Mouse (Mus musculus) G1E-ER4 (cell line): ENCODE results near the gene Trpv1. TPM values are rescaled to one million over a fixed set of nuclear protein-coding genes. Genes with fewer than 3 reads are reported as not detected.

Source experiments
- GATA1 ChIP-seq: IDR thresholded peaks from one replicate; pipeline ENCODE4 v1.8.0; 2012; ENCODE audit warnings: low read length, inconsistent platforms
- polyA plus RNA-seq: library from polyadenylated mRNA; stranded (reverse); fragments of >175 nt; gene quantifications from 2 replicates; pipeline ENCODE4 v1.2.3, GENCODE M21; 2012

The Trpv1 gene
- polyA plus RNA-seq, 1 experiment, result not detected

DNA sequence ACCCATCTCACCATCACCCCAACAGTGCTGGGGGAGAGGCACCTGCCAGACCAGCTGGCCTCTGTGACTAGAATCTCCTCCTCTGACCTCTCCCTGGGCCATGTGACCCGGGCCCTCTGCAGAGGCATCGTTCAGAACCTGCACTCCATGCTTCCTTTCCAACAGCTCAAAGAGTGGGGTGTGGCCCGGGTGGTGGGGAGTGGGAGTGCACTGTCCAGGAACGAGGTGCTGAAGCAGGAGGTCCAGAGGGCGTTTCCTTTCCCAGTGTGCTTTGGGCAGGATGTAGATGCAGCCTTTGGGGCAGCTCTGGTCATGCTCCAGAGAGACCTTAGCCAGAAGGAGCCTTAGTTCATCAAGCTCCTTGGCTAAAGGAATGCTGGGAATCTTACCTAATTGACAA, 11.2 kb upstream of the Trpv1 start:
- TF ChIP-seq GATA1, result no peak

DNA sequence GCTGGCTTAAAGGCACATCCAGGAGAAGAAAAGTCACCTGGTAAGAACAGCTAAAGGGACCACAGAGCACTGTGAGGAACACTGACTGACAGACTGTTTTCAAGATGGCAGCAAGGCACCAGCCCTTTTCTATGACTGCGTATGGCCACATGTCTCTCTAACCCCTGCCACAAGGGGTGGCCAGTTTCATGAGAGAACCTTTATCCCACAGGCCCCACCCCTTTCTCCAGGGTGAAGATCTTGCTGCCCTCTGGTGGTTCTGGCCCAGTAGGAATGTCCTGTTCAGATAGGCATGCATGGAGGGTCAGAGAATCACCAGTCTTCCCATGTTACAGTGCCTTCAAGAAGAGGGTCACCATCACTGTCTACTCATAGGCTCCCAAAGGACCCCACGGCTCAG, 10.1 kb upstream of the Trpv1 start:
- no peak for TF ChIP-seq GATA1

DNA sequence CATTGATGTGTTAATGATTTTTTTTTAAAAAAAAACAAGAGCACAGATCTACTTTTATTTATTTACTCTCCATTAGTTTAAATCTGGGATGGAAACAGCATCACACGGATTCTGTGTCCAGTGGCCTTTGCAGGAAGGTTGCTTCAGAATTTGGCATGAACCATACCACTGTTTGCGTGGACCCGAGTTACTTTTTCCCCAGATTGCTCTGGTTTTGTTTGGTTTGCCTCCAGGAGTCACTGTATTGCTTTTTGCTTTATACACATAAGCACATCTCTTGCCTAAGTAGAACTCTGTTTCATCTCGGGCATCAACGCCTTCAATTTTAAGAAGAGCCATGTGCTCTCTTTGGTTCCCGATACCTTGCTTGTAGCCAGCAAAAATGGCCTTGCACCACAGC, 8.2 kb upstream of the Trpv1 start:
- no peak for TF ChIP-seq GATA1

DNA sequence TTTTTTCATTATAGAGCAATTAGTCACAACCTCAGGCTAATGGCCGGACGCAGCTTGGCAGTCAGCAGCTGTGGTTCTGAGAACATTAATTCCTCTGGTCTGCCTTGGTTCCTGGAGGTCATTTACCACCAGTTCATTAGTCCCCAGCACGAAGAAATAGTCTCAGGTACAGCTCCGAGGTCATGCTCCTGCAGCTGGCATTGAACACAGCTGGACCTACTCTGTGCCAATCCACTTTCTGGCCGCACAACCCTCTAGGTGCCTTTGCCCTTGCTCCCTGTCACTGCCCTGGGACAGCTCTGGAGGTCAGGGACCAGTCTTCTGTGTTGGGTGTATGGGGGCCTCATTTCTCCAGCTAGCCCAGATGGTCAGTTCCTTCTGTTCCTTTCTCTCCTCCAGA, 5.2 kb upstream of the Trpv1 start:
- TF ChIP-seq GATA1, result no peak

DNA sequence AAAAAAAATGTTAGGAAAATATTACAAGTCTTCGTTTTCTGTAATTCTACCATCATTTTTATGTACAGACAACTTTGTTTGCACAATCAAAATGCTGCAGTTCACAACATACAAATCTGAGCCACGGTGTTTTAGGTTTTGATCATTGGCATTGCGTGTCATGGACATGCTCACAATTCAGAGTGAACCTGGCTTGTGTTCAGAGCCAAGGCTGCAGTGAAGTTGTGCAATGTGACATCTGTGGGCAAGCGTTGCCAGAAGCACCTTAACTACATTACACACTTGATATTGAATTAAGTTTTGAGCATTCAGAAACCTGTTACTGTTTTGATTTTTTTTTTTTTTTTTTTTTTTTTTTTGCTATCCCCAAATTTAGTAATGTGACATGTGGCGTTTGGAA, 4.0 kb upstream of the Trpv1 start:
- no peak for TF ChIP-seq GATA1

DNA sequence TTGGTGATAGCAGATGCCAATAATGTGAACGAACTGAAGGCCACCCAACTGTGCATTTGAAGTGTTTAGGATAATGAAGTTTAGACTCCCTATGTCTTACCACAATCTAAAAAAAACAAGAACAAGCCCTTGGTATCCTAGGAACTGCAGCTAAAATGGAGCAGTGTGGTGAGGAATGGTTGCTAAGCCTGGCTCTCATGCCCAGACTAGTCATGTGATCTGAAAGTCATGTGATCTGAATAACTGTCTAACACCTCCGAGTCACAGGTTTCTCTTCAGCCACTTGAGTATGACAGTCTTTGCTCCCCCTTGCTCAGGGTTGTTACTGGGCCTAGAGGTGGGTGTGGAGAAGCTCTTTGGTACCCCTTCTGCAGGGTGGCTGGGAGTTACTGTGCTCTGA, 1.6 kb upstream of the Trpv1 start:
- TF ChIP-seq GATA1, result no peak

DNA sequence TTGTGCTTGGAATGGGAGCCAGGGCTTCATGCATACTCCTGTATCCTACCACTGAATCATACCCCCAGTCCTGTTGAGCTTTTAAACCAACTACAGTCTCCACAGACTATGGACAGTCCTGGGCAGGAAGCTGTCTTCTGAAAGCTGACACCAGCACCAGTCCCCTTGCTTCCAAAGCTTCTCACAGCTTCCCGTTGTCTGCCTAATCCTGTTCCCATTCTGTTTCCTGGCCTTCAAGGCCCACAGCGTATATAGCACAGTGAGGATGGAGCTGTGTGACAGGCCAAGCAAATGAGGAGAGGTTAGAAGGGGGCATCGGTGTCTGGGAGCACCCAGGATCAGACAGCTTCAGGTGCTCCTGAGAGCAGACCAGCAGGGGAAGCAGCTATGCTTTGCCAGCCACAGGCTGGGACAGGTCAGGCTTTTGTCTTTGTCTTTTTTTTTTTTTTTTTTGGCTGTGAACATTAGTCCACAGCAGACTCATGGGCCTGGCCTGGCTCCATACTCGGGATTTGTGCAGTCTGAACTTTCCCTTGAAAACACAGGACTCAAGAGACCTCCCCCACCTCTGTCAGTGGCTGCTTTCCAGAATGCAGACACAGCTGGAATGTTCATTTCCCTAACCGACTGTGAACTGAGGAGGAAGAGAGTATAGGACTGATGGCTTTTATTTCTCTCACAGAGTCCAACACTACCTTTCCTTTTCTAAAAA, 2.1 kb downstream of the Trpv1 start:
- no peak for TF ChIP-seq GATA1

DNA sequence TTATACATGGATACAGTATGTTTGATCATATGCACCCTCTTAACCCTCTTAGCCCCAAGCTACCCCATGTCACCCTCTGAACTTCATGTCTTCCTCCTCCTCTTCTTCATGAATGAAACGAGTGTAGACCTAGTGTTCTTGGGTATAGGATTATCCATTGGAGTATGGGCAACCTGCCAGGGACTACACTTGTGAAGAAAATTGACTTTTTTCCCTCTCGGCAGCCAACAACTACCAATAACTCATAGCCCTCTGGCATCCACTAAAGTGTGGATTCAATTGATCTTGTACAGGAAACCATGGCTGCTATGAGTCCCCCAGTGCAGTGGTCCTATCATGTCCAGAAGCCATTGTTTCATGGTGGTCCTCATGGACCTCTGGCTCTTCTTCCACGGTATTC, 2.6 kb downstream of the Trpv1 start:
- no peak for TF ChIP-seq GATA1

DNA sequence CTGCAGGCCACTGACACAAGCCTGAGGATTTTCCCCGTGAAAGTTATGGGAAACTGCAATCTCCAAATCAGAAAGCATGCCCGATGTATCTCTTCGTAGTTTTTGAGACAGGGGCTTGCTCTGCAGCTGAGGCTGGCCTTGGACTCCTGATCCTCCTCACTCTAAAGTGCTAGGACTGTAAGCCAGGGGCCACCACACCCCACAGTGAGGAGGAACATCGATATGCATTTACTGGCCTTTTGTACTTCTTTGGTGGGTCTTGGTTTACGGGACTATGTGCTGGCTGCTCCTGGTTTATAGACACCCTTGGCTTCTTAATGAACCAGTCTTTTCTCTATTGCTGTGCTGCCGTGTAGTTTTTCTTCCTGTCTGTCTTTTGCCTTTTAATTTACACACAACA, 8.1 kb downstream of the Trpv1 start:
- TF ChIP-seq GATA1, result no peak

DNA sequence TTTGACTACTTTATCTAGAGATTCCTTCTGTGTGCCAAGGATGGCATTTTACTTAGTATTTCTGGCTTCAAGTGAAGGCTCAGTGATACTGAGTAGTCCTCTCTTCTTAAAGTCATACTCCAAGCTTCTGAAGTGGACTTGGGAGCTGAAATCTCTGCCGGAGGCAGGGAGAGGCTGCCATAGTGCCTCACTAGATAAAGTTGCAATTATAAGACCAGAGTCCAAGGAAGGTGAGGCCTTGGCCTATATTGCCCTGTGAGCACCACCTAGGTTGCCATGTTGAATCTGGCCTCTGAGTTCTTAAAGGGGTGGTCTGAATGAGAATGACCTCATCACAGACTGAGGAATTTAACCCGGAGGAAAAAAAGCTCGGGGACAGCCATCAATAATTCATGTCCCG, 8.7 kb downstream of the Trpv1 start:
- TF ChIP-seq GATA1, result no peak

DNA sequence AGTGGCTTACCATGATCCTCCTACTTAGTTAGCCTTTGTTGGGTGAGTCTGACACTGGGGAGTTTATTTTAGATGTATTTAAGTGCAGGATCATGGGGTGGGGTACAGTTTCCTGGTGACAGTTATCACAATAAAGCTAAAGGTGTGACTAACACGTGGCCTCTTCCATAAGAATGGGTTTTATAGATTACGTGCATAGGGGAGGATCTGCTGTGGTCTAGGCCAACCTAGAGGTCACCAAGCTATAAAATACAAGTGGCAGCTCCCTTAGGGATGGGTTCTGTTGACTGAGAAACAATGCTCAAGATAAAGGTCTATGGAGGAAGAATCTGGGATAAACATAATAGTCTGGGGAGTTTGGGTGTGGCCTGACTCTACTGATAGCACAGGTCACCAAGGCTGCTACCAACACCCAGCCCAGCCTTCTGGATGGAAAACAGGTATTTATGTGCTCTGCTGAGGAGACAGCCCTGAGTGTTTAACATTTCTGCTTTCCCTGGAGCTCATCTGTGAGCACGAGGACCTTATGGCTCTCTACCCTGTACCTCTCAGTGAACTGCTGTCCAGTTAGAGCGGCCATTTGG, 23.4 kb downstream of the Trpv1 start:
- TF ChIP-seq GATA1, result no peak

DNA sequence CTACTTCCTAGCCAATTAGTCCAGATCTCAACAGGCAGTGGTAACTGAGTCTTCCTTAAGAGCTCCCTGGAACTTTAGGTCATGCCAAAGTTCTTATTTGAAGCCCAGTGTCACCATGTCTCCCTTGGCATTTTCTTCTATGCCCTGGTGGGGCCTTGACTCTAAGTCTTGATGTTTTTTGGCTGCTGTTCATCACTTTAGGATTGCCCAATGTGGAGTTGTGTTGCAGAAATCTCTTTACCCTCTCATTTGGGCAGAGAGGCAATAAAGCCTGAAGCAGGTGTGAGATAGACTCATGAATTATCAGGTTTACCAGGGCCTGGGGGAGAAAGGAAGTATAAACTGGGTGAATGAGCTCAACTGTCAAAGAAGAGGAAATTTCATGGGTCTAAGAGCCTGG, 24.6 kb downstream of the Trpv1 start:
- TF ChIP-seq GATA1, result no peak

DNA sequence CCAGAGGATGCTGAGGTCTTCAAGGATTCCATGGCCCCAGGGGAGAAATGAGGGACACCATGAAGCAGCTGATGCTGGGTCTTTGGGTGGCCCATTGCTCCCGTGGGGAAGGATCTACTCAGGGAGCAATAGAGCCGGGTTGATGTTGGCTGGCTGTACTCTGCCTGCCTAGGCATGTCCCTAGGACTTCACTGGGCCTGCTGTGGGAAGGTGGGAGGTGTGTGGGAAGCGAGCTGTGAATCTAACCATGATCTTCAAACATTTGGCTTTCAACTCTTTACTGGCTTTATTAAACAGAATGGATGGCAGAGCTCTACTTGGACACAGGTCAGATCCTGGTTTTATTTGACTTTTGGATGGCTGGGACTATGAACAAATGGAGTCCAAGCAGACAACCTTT, 26.4 kb downstream of the Trpv1 start:
- TF ChIP-seq GATA1, result no peak

DNA sequence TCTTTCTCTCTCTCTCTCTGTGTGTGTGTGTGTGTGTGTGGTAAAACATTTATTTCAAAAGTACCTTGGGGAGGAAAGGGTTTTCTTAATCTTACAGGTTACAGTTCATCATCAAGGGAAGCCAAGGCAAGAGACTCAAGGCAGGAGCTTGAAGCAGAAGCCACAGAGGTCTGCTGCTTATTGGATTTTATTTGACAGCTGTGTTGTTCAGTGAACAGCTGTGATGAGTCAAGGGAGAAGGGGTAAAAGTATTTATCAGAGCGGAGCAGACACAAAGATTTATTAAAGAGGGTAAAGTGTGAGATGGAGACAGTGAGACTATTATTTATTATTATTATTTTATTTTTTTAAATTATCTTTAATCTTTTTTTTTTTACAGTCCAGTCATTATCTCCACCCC, 27.3 kb downstream of the Trpv1 start:
- no peak for TF ChIP-seq GATA1

DNA sequence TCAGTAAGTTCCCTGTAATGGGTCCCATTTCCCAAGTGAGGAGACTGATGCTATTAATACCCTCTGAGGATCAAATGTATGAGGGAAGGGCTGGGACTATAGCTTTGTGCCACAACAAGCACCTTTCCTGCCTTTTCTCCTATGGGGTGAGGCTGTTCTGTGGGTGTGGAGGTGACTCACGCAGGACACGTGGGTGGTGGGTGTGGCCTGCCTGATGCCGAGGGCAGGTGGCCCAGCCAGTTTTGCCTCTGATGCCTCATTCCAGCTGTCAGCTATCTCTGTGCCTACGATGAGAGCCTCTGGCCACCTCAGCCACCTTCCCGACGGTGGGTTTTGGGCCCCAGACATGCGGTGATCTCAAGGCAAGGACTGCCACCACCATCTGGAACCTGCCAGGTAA, 33.2 kb downstream of the Trpv1 start, which contains the start of gene Trpv3:
Trpv3 (plus strand) TSS at position 122 of the 400 bp plus-strand sequence.
- TF ChIP-seq GATA1, result no peak

DNA sequence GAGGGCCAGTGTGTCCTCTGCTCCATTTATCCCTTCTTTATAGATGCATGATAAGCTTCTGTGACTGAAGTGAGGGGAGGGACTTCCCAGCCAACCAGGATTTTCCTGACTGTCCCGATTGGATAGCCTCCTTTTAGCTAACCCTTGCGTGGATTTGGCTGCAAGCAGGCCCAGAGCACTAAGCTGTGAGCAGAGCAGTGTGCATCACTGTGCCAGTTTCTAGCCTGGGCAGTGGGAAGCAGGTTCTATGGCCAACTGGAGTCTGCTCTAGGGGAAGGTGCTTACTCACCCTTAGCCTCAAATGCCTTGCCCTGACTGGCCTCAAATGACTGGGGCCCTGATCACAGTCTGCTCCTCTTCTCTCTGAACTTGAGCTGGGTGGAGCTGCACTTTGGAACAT, 40.7 kb downstream of the Trpv1 start:
- no peak for TF ChIP-seq GATA1

DNA sequence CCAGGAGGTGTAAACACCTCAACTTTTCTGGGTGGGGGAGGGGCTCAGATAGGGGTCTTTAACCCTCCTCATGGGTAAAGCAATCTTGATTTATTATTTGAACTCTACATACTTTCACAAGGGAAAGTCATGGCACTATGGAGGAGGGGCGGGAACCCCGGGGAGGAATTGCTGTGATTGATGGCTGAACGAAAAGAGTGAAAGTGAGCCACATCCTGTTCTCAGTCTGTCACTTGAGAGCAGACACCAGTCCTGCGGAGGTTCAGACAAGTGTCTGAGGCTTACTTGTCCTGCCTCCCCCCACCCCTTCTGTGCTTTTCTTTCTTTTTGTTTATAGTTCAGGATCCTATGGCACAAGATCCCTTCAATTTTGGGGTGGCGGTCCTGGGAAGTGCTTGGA, 46.6 kb downstream of the Trpv1 start:
- TF ChIP-seq GATA1, result no peak

DNA sequence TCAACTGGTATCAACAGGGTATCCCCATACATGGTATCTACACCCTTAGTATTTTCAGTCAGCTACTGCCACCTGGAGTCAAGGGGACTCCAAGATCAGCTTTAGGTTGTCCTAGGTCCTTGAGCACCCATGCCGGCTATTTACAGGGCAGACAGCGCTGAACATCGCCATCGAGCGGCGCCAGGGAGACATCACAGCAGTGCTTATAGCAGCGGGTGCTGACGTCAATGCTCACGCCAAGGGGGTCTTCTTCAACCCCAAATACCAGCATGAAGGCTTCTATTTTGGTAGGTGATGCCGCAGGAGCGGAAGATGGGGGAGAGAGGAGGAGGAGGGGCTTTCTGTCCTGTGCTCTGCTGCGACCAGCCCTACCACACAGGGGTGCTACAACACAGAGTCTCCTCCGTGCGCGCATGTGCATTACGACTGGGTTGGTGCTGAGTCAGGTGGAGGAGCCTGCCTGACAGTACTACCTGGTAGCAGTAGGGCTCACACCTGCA, 47.5 kb downstream of the Trpv1 start:
- TF ChIP-seq GATA1, result no peak

DNA sequence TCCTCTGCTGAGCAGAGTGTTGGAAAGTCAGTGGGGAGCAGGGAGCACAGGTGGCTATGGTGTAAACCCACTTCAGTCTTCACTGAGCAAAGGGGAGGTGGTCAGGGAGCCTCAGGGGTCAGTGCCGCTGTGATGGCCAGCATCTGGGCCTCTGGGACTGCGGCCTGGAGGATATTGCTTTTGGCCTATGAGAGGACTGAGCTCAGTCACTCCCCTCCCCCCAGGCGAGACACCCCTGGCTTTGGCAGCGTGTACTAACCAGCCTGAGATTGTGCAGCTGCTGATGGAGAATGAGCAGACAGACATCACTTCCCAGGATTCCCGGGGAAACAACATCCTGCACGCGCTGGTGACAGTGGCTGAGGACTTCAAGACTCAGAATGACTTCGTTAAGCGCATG, 49.3 kb downstream of the Trpv1 start:
- TF ChIP-seq GATA1, result no peak
